Mouse (Mus musculus) midbrain, embryonic 13.5 days (tissue): ENCODE results near the gene Grk4. TPM values are rescaled to one million over a fixed set of nuclear protein-coding genes. Genes with fewer than 3 reads are reported as not detected.

Experiments
- ATAC-seq: fragments of 200-750 bp; cut with Nextera tagmentation; 2 replicates; pipeline ENCODE4 v1.8.0; 2017; ENCODE audit warnings: mild to moderate bottlenecking, moderate TSS enrichment, moderate library complexity
- H3K27ac ChIP-seq: fragments of 300-500 bp; sonication (generic); 2 replicates; pipeline ENCODE4 v1.5.1; 2015; ENCODE audit warnings: inconsistent platforms, mild to moderate bottlenecking, moderate library complexity
- H3K27me3 ChIP-seq: fragments of 300-500 bp; sonication (generic); 2 replicates; pipeline ENCODE4 v1.6.1; 2015; ENCODE audit warnings: mild to moderate bottlenecking, inconsistent platforms
- H3K36me3 ChIP-seq: fragments of 300-500 bp; sonication (generic); 2 replicates; pipeline ENCODE4 v1.6.1; 2015; ENCODE audit warnings: mild to moderate bottlenecking, inconsistent platforms
- H3K4me1 ChIP-seq: fragments of 300-500 bp; sonication (generic); replicated peaks from 2 replicates; pipeline ENCODE4 v1.6.1; 2015; ENCODE audit warnings: inconsistent platforms
- H3K4me2 ChIP-seq: fragments of 300-500 bp; sonication (generic); replicated peaks from 2 replicates; pipeline ENCODE4 v1.6.1; 2015; ENCODE audit warnings: moderate library complexity, mild to moderate bottlenecking, inconsistent platforms
- H3K4me3 ChIP-seq: fragments of 300-500 bp; sonication (generic); replicated peaks from 2 replicates; pipeline ENCODE4 v1.5.1; 2015; ENCODE audit warnings: mild to moderate bottlenecking, inconsistent platforms
- H3K9ac ChIP-seq: fragments of 300-500 bp; sonication (generic); replicated peaks from 2 replicates; pipeline ENCODE4 v1.6.1; 2015; ENCODE audit warnings: mild to moderate bottlenecking, inconsistent platforms
- H3K9me3 ChIP-seq: fragments of 300-500 bp; sonication (generic); 2 replicates; pipeline ENCODE4 v1.6.1; 2016; ENCODE audit warnings: mild to moderate bottlenecking, inconsistent platforms
- WGBS: fragments of 180-500 bp; shearing (Covaris S2); methylation state at CpG from one replicate; pipeline ENCODE4 v1.1.7; 2015; 5-methylcytosine and 5-hydroxymethylcytosine counted together
- microRNA counts: library from miRNA; unstranded; fragments of <30 nt; microRNA quantifications from one replicate; lab custom pipeline; 2016
- microRNA-seq: library from miRNA; unstranded; fragments of <30 nt; microRNA quantifications from one replicate; pipeline ENCODE4, GENCODE M21; 2016
- polyA plus RNA-seq: library from polyadenylated mRNA; unstranded; fragments of >200 nt; fragmentation: Nextera tagmentation; extraction: Ambion mirVana; gene quantifications from 2 replicates; pipeline ENCODE4 v1.2.1, GENCODE M21; 2015

The Grk4 gene
- polyA plus RNA-seq, 1 experiment from 2014 or later: 2.5 TPM

GRCm38 (mm10) chr5:34800292-34800953 is 140.2 kb downstream of the Grk4 start:
- Histone ChIP-seq H3K9me3 (no peaks in the 10 kb centered on the region), H3K27ac (no peak overlapping the region), H3K4me2 (no peak overlapping the region), H3K4me3 (no peak overlapping the region), H3K9ac (no peak overlapping the region), H3K36me3 (peaks cover 70% of the 10 kb centered on the region), H3K27me3 (no peaks in the 10 kb centered on the region), H3K4me1 (no peaks in the 10 kb centered on the region)
- no peak for ATAC-seq
- 94% methylated on average over 5 of the region's 5 CpGs for WGBS

MicroRNAs encoded within 50 kb of the gene (microRNA counts, 519-probe panel; counts per million panel counts)
- 110 counts per million, percentile 56 among the panel's probes with 10 or more counts for microRNA mmu-miR-467g (lab: Ali Mortazavi, UCI)

Small RNAs within 50 kb of the gene (microRNA-seq; reads per million reads assigned to microRNA genes)
- not detected for gene Mir467g

Other genes starting within 250 kb of the Grk4 start
- gene Tnip2, start 146.4 kb upstream of the Grk4 start, polyA plus RNA-seq: 6.9 and 7.3 TPM in 2 replicates
- 18.3 and 30.8 TPM in 2 replicates for gene Sh3bp2, start 134.5 kb upstream of the Grk4 start, polyA plus RNA-seq
- 204 and 205 TPM in 2 replicates for gene Add1, start 86.7 kb upstream of the Grk4 start, polyA plus RNA-seq
- gene Mfsd10, start 23.2 kb upstream of the Grk4 start, polyA plus RNA-seq: 78.6 and 84.6 TPM in 2 replicates
- gene Nop14, start 231 bp upstream of the Grk4 start, polyA plus RNA-seq: 22.0 and 23.0 TPM in 2 replicates
- gene Htt, start 101.4 kb downstream of the Grk4 start, polyA plus RNA-seq: 15.1 and 15.5 TPM in 2 replicates
- gene Msantd1, start 247.6 kb downstream of the Grk4 start, polyA plus RNA-seq: 2.3 TPM in 2 replicates